Mouse (Mus musculus) heart, adult 11 months (tissue): ENCODE measurements at regions not wholly inside any gene's neighbourhood (a gene's known extent, or its start where the extent isn't known, plus 50 kb on each side); places are given as distances from the start of the nearest gene placed in this dataset.
A peak's percentile ranks its signal among the peaks of the same experiment; 100 is the strongest.

Experiments
- DNase-seq: peaks from one replicate; pipeline ENCODE4 v3.0.0; 2022

DNA sequence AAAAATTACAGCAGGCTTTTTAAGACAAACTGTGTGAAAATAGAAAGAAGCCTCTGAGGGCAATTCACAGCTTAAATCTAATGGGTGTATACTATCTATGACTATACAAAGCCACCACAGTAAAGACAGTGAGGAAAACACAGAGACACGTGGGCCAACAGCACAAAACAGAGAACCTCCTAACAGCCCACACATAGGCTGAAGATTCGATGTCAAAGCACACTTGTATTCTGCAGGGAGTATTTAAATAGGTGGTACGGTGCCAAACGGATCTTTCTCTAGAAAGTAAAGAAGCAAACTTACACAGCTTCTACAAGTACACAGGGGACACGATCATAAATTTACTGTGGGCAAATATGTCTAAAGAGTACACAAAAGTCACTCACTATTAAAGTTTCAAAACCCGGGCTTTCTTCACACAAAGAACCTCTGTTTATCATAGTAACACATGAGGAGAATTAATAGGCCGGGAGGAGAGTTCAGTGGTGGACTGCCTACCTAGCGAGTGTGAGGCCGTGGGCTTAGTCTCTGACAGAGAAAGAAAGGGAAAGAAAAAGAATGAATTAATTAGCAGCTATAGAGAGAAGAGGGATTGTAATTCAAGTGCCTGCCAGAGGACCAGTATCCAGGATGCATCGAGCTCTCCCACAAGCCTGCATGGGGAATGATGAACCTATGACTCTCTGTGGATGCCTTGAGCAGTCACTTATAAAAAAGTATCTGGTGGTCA lies 317.7 kb upstream of the Nfe2l3 start:
- DNase-seq = peak; percentile 15

GRCm38 (mm10) chr6:51118833-51119535 lies 313.5 kb upstream of the Nfe2l3 start:
- peak; percentile 87 for DNase-seq

DNA sequence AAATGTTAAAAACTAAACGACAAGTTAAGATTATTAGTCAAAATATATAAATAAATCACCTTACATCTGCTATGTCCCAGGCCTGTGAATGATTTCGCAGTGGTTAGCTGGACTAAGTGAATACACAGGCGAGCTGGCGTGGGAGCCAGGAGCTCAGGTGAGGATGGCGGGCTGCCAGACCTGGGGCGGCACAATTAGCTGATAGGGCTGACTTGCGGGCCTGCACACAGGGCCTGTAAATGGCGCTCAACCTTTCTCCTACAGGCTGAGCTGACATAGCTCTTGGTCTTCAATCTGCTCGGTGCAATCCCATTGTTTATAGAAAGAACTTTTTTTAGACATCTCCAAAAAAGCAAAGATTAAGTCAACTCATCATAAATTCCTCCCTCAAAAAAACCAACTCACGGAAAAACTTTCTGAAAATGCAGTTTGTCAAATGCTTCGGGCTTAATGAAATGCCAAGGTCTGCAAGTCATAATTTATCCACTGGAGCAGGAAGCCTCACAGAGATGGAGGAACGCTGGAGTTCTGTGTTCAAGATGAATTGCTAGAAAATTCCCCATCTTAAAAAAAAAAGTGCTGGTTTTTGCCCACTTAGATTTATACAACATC lies 312.7 kb upstream of the Nfe2l3 start:
- peak; percentile 94 for DNase-seq

DNA sequence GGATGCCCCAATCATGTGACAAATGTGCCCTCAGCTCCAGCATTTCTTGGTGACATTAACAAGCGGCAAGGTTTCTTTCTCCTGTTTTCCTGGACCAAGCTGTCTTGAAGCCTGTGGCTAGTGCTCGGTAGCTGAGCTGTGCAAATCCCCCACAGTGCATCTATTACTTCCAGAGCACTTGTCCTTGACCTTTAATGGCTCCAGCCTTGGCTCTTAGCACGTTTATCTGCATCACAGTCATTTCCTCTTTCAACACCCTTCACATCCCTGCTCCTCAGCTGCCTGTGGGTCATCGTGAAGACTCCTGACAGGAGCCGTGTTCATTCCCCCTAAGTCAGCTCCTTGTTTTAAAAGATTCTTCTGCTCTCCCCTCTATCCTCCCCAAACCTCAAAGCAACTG lies 309.5 kb upstream of the Nfe2l3 start:
- peak; percentile 46 for DNase-seq

DNA sequence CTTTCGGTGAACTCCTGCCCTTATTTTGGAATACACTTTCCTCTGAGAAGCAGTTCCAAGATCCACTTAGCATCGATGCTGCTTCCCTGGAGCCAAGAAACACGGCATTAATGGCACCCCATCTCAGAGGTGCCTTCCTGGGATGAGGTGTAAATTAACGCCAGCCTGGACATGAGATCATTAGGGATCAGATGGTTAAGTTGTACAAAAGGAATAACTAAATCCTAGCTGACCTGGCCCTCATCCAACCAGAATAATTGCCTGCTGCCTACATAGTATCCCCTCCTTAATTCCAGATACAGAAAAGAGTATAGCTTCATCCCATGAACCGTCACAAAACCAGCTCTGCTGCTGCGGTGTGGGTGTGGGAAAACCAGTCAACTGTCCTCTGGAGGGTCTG lies 304.6 kb upstream of the Nfe2l3 start:
- DNase-seq = peak; percentile 80

GRCm38 (mm10) chr6:51129096-51129495 lies 303.4 kb upstream of the Nfe2l3 start:
- peak; percentile 84 for DNase-seq

DNA sequence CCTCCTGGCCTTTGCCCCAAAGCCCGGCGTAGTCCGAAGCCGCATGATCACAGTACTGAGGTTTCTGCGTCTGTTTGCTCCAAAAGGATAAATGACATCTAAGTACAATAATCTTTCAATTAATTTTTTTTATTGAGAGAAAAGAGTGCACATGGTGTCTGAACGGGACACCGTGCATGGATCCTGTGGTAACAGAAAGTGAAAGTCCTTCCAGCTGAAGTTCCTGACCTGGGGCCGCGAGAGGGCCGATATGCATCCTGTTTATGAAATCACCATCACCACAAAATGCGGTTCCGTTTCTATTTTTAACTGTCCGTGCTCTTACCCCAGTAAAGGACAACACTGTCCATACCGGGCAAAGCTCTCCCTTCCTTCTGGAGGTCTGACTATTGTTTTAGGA lies 302.9 kb upstream of the Nfe2l3 start:
- peak; percentile 98 for DNase-seq

GRCm38 (mm10) chr6:51144762-51145161 lies 287.7 kb upstream of the Nfe2l3 start:
- DNase-seq = no peak

DNA sequence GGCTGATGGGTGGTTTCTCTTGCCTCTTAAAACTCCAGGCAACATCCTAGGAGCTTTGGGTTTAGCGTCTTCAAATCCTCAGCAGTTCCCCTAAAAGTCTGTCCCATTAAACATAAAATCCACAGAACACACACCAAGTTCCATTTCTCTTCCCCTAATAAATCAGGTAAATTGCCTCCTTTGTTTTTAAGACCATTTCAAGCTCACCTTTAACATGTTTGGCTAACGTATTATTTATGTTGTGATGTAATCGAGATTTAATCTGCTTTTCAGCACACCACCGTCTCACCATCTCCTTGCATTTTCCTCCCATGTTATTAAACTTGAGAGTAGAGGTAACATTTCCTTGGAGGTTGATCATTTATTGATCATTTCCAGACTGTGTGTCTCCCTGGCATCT lies 286.6 kb upstream of the Nfe2l3 start:
- no peak for DNase-seq

DNA sequence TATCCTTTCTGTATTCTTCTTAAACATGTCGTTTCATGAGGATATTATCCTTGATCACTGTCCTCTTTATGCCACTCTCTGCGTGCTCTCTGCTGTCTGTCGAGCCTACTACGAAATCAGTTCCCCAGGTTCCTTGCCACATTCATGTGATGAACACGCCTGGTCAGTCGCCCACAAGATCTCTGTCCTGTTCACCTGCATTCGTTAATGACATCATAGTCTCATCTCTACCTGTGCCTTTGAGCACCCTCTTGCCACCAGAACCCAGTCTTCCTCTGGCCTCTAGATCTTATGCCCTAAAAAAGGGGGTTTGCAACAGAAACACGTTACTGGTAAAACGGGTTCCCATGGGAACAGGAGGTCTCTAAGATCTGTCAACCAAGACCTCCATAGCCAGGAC lies 283.6 kb upstream of the Nfe2l3 start:
- peak; percentile 79 for DNase-seq

DNA sequence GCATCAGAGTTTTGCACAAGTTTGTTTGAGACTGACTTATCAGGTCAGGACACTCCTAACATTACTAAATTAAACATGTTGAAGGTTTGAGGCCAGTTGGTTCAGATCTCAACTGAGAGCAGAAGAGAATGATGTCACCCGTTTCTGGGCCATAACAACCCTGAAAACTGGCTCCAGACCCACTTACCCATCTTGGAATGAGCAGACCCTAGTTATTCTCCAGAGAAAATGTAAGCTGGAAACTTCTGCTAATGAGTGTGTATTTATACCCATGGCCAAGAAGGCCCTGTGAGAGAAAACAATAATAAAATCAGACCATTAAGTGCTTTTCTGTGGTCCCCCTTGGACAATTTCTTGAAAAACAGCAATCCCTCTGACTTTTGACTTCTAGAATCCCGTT lies 282.4 kb upstream of the Nfe2l3 start:
- peak; percentile 94 for DNase-seq

DNA sequence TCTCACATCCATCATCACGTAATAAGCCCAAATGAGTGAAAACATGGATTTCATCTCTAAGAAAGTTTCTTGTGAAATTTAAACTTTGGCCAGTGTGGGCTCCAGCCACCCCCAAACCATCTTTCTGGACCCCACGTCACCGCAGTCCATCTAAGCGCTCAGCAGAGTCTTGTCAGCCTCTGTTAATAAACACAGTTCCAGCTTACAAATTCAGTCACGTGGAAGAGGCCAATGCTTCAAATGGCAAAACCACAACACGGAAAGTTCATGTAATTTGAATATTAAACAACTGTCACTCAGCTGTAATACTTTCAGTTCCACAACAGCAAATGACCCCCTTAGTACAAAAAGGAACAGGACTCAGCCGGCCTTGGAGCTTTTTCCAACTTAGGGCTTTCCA lies 282.0 kb upstream of the Nfe2l3 start:
- DNase-seq = peak; percentile 86

DNA sequence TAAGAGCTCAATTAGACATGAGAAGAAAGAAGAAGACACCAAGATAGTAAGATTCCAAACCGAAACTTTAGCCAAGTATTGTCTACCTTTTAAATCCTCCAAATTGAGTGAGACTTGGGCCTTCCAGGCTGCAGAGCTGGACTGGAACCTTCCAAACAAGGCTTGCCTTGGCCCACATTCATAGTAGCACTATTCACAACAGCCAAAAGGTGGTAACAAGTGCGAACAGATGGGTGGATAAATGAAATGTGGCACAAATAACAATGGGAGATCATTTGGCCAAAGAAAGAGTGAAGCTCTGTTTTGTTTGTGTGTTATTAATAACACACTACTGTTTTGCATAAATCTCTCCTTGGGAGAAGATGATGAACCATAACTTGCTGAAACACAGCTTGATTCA lies 281.6 kb upstream of the Nfe2l3 start:
- no peak for DNase-seq

GRCm38 (mm10) chr6:51156836-51157370 lies 275.6 kb upstream of the Nfe2l3 start:
- no peak for DNase-seq

DNA sequence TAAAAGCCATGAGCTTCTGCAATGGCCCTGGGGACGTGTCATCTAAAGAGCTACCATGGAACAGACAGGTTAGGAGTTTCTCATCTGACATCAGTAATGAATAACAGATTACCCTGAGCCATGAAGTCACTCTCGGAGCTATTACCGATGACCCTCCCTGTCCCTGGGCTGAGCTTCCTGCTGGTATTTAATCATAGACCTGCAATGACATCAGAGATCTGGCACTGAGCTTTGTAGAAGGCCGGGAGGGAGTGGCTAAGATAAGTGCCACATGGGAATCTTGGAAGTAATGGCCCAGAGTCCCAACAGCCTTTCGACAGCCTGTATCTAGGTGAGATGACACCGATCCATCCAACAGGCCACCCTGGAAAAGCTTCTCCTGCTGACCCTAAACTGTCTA lies 271.3 kb upstream of the Nfe2l3 start:
- DNase-seq = peak; percentile 95

DNA sequence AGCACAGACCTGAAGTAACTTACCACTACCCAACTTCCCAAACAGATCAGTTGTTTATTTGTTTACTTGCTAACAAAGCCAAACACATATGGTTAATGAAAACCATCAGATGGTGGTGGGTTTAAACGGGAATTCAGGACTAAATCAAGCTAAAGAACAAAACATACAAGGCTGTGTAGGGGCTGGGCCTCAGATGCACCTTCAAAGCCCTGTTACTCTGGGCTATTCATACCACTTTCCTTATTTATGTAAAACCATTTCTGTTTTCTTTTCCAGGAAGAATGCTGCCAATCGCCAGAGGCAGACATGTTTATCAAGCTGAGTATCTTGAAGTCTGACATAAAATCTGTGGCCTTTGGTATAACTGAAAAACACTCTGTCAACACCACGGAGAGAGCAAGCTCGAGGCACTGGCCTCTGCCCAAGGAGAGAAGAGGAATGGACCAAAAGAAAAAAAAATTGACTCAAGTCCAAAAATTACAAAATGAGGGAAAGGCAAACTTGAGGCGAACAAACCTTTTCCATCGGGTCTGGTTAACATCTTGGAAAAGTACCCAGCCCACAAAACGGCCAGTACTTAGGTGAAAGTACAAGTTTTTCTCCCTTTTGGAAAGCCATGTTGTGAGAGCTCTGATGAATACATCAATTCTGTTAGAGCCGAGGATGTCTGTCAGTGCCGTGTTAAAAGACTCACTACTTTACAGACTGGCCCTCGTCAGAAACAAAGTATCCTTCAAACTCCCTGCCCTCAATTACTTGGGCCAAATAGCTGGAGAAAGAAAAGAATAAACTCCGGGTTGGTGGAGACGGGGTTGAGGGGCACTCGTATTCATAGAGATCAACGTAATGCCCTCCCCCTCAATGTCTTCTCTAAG lies 270.0 kb upstream of the Nfe2l3 start:
- DNase-seq = peak; percentile 96

- peak; percentile 99 for DNase-seq
These were observed 269.2 kb upstream of the Nfe2l3 start for GRCm38 (mm10) chr6:51163266-51163665.

DNA sequence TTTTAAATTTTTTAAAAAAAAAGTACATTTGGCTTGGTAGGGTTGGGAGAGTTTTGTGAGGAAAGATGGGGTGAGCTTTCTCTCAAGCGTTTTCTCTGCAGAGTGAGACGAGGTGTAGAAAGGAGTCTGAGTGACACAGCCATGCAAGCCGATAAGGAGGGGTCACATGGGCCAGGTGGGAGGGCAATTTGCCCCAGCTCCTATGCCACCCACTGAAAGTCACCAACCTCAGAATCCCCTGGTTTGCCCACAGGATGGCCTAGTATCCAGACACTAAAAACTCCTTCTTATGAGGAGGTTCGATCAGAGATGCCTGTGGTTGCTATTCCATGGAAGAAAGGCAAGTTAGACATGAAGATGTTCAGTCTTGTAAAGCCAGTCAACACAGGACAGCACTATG lies 268.6 kb upstream of the Nfe2l3 start:
- DNase-seq = peak; percentile 85

DNA sequence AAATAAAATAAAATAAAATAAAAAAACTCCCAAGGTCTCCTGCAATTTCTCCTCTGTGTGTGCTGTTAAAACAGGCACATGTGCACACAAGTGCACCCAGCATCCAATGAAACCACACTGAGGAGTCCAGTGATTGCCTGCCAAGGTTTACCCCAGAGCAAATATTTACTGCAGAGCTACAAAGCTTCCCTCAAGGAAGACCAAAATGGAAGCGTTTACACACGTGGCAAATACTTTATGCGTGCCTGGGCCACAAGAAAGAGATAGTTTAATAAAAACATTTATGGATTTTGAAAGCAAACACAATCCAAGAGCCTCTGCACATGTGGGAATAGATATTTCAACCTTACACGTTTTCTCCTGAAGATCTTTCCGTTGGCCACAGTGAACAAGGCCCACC lies 265.4 kb upstream of the Nfe2l3 start:
- DNase-seq = peak; percentile 51

DNA sequence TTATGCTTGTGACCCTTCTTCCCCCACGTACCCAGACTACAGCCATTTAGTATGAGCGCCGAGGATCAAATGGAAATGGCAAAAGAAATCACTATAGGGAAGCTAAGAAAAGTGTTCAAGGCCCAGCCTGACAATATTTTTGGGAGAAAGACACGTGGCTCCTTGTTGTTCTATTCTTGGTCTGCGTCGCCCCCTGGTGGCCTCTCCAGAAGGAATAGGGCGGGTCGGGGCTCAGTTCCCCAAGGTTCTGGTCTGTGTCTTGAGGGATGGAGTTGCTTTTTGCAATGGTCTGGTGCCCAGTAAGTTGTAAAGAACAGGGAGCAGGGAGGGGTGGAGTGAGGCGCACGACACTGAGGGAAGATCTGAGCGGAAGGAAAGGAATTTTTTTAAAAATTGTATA lies 264.4 kb upstream of the Nfe2l3 start:
- DNase-seq = peak; percentile 98

DNA sequence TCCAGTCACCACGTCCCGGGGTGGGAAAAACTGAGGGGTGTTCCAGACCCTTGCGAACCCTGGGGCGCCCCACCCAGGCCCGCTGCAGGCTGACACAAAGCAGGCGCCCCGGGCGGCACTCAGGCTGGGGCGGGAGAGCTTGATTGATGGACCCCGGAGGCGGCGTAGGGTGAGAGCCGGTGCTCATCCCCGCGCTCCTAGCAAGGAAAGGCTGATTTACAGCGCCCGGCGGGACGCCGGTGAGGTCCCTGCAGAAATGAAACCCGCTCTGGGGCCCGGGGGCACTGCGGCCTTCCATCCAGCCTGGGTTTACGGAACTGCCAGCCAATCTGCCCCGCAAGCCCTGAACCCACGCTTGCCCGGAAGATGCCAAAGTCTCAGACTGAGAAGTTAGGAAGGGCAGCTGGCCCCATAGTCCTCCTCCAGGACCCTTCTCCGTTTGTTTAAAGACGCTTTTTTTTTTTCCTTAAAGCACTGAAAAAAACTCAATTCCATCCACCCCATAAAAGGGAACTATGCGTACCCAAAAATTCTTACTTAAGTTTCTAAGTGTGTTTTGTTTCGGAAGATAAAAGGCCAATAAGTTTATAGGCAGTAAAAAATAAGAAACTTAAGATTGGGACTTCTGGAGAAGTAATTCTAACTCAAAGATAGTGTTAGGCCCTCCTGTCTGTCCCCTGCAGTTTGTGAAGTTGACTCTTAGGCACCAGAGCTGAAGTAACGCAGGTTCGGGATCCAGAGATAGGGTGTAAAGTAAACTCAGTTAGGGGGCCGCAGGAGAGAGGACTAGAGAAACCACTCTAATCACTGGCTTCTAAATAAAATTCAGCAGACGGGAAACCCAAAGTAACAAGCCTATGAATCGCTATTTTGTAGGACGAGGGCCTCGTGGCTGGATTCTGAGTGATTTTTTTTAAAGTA lies 263.4 kb upstream of the Nfe2l3 start:
- DNase-seq = peak; percentile 96

DNA sequence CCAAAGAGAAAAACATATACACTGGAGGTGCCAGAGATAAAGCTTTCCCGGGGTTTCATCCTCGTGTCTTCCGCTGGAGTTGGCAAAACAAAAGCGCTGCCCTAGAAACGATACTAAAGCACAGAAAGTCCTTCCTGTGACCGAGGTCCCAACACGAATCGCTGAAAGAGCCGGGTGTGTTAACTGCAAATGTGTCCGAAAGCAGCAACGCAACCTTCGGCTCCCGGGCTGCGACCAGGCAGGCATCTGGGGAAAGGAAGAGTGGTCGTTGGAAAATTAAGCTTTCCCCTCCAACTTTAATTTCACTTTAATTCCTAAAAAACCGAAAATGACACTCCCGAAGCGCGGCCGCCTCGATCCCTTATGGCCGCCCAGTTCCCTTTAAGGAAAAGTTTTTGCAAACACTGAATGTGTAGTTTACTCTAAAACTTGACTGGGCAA lies 262.5 kb upstream of the Nfe2l3 start:
- peak; percentile 91 for DNase-seq
